Mouse (Mus musculus) ES-E14 (cell line): ENCODE data around the gene Snrpc. TPM values are rescaled to one million over a fixed set of nuclear protein-coding genes. Genes with fewer than 3 reads are reported as not detected.

Experiments
- DNase-seq: peaks from one replicate; pipeline ENCODE4 v3.0.0-alpha.2; 2013; ENCODE audit warnings: low read depth, low spot score
- H3K27ac ChIP-seq: 2 replicates; pipeline ENCODE4 v1.5.1; 2012; ENCODE audit warnings: low read depth, mild to moderate bottlenecking, low read length, moderate library complexity, mixed read lengths; ENCODE audit not compliant: poor library complexity, insufficient read depth, severe bottlenecking
- H3K36me3 ChIP-seq: 2 replicates; pipeline ENCODE4 v1.6.1; 2012; ENCODE audit warnings: mild to moderate bottlenecking, low read length, moderate library complexity, mixed read lengths; ENCODE audit not compliant: control insufficient read depth, poor library complexity, insufficient read depth, severe bottlenecking
- H3K4me1 ChIP-seq, 2 experiments: fragments of 150-350 bp in 1 of 2; sonication (generic) in 1 of 2; 2 replicates each; pipeline ENCODE4 v1.6.1; 2012; ENCODE audit warnings: low read length in 2 of 2, mild to moderate bottlenecking in 1 of 2, mixed read lengths in 1 of 2; ENCODE audit not compliant: control insufficient read depth in 2 of 2, insufficient read depth in 2 of 2, poor library complexity in 1 of 2
- H3K4me3 ChIP-seq, 2 experiments: fragments of 150-350 bp in 1 of 2; sonication (generic) in 1 of 2; 2 replicates each; pipeline ENCODE4 v1.5.1; 2012; ENCODE audit warnings: low read length in 2 of 2, low read depth in 1 of 2, mild to moderate bottlenecking in 1 of 2, mixed read lengths in 1 of 2; ENCODE audit not compliant: insufficient read depth in 1 of 2, poor library complexity in 1 of 2, severe bottlenecking in 1 of 2
- H3K9ac ChIP-seq: 2 replicates; pipeline ENCODE4 v1.6.1; 2012; ENCODE audit warnings: low read depth, mild to moderate bottlenecking, low read length, mixed read lengths; ENCODE audit not compliant: poor library complexity, insufficient read depth, severe bottlenecking
- H3K9me3 ChIP-seq: fragments of 150-350 bp; sonication (generic); 2 replicates; pipeline ENCODE4 v1.6.1; 2012; ENCODE audit warnings: low read depth, mild to moderate bottlenecking, low read length; ENCODE audit not compliant: control insufficient read depth, insufficient read depth
- CHD2 ChIP-seq: IDR thresholded peaks from 2 replicates; pipeline ENCODE4 v1.6.1; 2014; ENCODE audit warnings: mild to moderate bottlenecking, low read depth, low read length, inconsistent platforms
- HCFC1 ChIP-seq: IDR thresholded peaks from 2 replicates; pipeline ENCODE4 v1.6.1; 2012; ENCODE audit warnings: low read length, inconsistent platforms, borderline replicate concordance; ENCODE audit not compliant: insufficient read depth
- MAFK ChIP-seq: IDR thresholded peaks from 2 replicates; pipeline ENCODE4 v1.6.1; 2014; ENCODE audit warnings: mild to moderate bottlenecking, low read depth, low read length, inconsistent platforms; ENCODE audit not compliant: insufficient read depth
- ZC3H11A ChIP-seq: IDR thresholded peaks from 2 replicates; pipeline ENCODE4 v1.6.1; 2012; ENCODE audit warnings: low read depth, mild to moderate bottlenecking, inconsistent platforms, low read length, borderline replicate concordance
- ZNF384 ChIP-seq: IDR thresholded peaks from 2 replicates; pipeline ENCODE4 v1.6.1; 2012; ENCODE audit warnings: low read depth, low read length, inconsistent platforms
- in situ Hi-C, 2 experiments: fragments of 600-800 bp; cut with MboI; formaldehyde crosslinking; loops; one replicate each; pipeline ENCODE4 v1.15.1; 2025; ENCODE audit warnings: low sequenced_read_pairs in 2 of 2, inconsistent platforms in 1 of 2; ENCODE audit not compliant: unreplicated experiment in 2 of 2
- total RNA-seq: library from RNA; depleted of rRNA; stranded (reverse); fragments of 300-350 nt; gene quantifications from 2 replicates; pipeline ENCODE4 v1.2.3, GENCODE M21; 2012

The Snrpc gene
- total RNA-seq, 1 experiment, result 185 TPM

DNA sequence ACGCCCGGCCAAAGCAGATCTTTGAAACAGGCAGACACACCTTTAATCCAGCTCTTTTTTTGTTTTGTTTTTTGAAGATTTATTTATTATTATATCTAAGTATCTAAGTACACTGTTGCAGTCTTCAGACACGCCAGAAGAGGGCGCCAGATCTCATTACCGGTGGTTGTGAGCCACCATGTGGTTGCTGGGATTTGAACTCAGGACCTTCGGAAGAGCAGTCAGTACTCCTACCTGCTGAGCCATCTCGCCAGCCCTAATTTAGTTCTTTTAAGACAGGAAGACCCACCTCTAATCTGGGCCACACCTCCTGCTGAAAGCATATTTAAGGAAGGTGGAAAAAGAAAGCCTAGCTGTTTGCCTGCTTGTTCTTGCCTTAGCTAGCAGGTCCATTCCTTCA, 7.5 kb upstream of the Snrpc start:
- H3K4me1 ChIP-seq, result peaks cover 6 to 8% of the 10 kb centered on the region in 2 experiments
- no peak for TF ChIP-seq HCFC1
- no peak for TF ChIP-seq ZC3H11A
- TF ChIP-seq CHD2, result no peak
- H3K9me3 ChIP-seq, result no peaks in the 10 kb centered on the region
- no peak overlapping the region for H3K4me3 ChIP-seq
- H3K36me3 ChIP-seq, result no peaks in the 10 kb centered on the region
- no peak for DNase-seq
- in situ Hi-C loops, result no loop called here
- no peak overlapping the region for H3K27ac ChIP-seq
- no peak overlapping the region for H3K9ac ChIP-seq

GRCm38 (mm10) chr17:27839469-27840252, 1.7 kb downstream of the Snrpc start:
- peak; percentile 88 for DNase-seq
- H3K9me3 ChIP-seq, result no peaks in the 10 kb centered on the region
- peak overlapping the region; percentile 87 for H3K9ac ChIP-seq
- peaks cover 11% of the 10 kb centered on the region for H3K36me3 ChIP-seq
- H3K4me1 ChIP-seq, result peaks cover 1 to 3% of the 10 kb centered on the region in 2 experiments; a peak in 2 of 4 replicates
- H3K4me3 ChIP-seq, result peak overlapping the region; percentile 86 to 87
- in situ Hi-C loops, result no loop called here
- H3K27ac ChIP-seq, result peak overlapping the region; percentile 66; the same call in 1 of the 2 replicates
- TF ChIP-seq CHD2 (no peak), MAFK (peak; percentile 100), ZNF384 (no peak), HCFC1 (peak; percentile 86), ZC3H11A (no peak)

DNA sequence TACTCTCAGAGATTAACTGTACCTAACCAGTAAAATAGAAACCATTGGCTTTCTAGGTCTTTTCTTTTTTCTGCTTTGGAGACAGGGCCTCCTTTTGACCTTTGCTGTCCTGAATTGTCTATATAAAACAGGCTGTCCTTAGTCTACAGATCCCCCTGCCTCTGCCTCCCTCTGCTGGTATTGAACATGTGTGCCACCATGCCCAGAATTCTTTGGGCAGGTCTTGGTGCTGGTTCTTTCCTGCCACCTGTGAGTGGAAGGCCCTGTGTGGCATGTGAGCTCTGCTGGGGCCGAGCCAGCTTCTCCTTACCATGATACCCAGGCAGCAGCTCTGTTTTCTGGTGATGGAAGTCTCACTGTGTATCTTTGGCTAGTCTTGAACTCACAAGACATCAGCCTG, 10.4 kb downstream of the Snrpc start:
- in situ Hi-C loops, result no loop called here
- Histone ChIP-seq H3K27ac (no peak overlapping the region), H3K9me3 (no peaks in the 10 kb centered on the region), H3K9ac (no peak overlapping the region), H3K4me3 (no peak overlapping the region), H3K36me3 (peaks cover 41% of the 10 kb centered on the region), H3K4me1 (no peaks in the 10 kb centered on the region)
- TF ChIP-seq ZC3H11A, result no peak
- no peak for TF ChIP-seq ZNF384
- TF ChIP-seq HCFC1, result no peak
- TF ChIP-seq MAFK, result no peak
- TF ChIP-seq CHD2, result no peak
- no peak for DNase-seq

DNA sequence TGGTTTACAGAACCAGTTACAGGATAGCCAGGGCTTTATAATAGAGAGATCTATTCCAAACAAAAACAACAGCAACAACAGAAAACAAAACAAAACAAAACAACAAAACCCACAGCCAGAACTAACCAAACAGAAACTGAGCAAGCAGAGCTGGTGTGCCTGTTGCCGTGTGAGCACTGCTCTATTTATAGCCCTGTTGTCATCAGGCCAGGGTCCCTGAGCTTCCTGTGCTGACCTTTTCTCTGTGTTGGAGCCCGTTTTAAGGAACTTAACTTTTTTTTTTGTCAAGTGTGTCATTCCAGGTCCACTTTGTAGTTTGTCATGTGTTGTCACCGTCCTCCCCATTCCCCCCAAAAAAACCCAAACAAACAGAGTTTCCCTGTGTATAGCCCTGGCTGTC, 13.1 kb downstream of the Snrpc start:
- TF ChIP-seq ZNF384, result no peak
- TF ChIP-seq HCFC1, result no peak
- no peak for TF ChIP-seq ZC3H11A
- no peak for TF ChIP-seq CHD2
- no peak for TF ChIP-seq MAFK
- H3K4me3 ChIP-seq, result no peak overlapping the region
- H3K36me3 ChIP-seq, result peaks cover 30% of the 10 kb centered on the region
- H3K9ac ChIP-seq, result no peak overlapping the region
- no peak overlapping the region for H3K27ac ChIP-seq
- in situ Hi-C loops, result no loop called here
- no peaks in the 10 kb centered on the region for H3K9me3 ChIP-seq
- no peak for DNase-seq
- no peaks in the 10 kb centered on the region; a peak in 1 of 4 replicates for H3K4me1 ChIP-seq
